Mouse (Mus musculus): ENCODE data around the gene Eif4e2. TPM values are rescaled to one million over a fixed set of nuclear protein-coding genes. Genes with fewer than 3 reads are reported as not detected.

The Eif4e2 gene
- total RNA-seq, 4 experiments from 2014 or later: 69.8 to 78.4 (median 73.4) TPM

DNA sequence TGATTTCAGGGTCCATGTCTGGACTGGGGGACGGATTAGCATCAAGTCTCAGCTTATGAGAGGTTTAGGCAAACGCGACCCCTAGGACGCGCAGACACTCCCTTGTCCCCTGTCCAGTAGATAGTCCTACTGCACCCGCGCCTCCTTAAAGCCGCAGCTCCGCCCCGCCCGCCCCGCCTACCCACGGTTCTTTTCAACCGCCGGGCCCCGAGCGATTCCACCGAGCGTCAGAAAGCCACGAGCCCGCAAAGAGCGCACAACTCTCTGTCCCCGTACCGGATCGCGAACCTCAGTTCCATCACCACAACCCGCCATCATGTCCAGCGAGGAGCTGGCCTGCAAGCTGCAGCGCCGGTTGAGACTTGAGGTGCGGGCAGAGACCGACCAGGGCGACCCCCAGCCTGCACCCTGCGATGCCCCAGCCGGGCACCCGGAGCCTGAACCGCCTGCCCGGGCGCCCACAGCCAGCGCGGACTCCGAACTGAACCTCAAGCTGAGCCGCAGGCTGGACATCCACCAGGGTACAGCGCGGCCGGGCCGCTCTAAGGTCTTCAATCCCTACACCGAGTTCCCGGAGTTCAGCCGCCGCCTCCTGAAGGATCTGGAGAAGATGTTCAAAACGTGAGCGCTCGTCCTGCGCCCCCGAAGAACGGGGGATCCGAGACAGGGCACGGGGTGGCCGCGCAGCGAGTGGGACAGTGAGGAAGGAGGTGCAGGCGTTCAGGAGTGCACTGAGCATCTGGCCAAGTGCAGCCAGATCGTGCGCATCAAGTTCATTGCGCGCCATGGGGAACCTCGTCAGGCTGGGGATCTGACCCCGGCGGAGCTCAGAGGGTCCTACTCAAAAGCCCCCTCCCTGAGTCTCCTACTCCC lies 50.7 kb downstream of the Eif4e2 start, which contains the start of gene Efhd1:
TSS of gene Efhd1 (plus strand) at position 230 of the 873 bp plus-strand sequence.
- peak; percentile 65 for DNase-seq

DNA sequence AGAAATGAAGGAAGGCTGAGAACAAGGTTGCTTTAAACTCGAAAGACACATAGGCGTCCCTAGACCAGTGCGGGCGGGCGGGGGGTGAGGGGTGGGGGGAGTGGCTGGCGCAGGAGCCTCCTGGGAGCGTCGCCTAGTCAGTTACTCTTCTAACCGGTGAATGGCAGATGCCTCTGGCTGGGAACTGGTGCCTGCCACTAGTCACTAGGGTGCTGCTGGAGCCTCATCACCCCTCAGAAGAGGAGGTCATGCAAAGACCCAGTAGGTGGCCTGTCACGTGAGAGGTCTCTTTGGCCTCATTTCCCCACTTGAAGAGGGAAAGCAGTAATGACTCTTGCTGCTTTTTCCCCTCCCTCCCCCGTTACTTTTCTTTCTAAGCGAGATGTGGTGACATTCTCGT lies 51.5 kb downstream of the Eif4e2 start:
- DNase-seq: no peak

DNA sequence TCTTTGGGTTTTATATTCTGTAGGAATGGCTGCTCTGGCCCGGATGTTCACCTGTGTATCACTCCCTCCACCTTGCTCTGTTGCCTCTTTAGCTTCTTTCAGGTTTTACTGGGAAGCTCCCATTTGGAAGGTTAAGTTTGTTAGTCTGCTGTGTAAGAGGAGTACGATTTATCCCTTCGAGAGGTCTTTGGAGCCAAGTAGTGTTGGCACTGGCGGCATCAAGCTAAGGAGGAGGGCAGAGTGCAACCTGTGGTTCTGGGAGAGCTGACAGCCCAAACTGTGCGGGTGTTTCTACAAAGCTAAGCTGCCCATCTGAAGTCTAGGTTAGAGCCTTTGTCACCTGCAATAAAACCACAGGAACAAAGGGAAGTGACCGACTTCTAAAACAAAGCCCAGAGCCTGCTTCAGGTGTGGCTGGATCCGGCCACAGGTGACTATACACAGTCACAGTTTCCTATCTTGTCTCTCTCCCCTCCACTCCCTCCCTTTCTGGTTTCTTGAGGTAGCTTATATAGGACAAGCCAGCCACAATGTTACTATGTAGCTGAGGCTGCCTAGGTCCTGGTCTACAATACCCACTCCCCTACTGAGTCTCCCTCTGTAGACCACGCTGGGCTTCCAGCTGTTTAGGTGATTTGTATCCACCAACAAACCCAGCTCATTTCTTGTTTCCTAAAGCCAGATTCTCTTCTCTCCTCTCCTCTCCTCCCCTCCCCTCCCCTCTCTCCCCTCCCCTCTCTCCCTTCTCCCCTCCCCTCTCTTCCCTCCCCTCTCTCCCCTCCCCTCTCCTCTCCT lies 52.8 kb downstream of the Eif4e2 start:
- no peak for DNase-seq

DNA sequence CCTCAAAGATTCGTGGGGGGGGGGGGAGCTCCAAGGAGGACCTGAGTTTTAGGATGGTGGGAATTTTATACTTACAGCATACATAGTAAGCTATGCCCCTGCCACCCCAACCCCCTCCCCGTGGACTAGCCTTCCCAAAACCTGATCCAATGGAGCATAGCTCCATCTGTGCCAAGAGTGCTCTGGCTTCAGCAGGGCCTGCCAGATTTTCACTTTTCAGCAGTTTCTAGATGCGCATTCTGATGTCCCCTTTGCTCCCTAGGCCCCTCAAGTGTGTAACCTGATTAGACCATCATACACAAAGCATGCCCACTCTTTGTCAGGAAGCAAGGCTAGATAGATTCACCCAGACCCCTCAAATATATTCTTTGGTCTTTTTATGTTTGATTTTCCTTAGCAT lies 56.5 kb downstream of the Eif4e2 start:
- DNase-seq: no peak

DNA sequence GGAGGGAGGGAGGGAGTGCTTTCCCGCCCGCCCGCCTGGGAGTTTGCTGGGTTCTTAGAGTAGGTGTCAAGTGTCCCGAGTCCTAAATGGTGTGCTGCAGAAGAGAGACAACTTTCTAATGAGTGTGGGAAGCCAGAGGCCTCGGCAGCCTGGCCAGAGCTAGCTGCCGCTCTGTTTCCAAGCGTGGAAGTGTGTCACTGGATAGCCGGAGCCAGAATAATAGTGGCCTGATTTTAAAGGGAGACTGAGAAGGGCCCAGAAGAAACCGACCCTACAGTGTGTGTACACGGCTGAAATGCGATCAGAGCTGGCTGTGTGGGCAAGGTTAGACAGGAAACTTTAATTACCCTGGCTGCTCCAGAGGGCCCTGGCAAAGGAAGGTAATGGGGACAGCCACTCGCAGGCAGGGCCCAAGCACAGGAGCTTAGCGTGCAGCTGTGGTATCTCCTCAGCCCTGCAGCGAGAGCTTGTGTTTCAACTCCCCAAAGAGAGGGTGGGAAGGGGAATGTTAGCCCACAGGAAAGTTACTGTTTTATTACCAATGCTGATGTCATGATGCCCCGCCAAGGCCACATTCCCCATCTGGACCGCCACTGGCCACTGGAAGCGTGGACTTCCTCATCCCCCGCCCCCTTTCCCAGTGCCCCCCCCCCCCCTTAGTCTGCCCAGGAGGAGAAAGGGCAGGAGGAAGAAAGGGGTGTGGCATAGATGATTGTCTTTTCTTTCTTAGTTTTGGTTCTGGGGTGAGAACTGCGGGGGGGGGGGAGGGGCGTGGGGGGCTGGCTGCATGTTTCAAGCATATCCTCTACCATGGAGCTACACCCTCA lies 57.1 kb downstream of the Eif4e2 start:
- DNase-seq: no peak

DNA sequence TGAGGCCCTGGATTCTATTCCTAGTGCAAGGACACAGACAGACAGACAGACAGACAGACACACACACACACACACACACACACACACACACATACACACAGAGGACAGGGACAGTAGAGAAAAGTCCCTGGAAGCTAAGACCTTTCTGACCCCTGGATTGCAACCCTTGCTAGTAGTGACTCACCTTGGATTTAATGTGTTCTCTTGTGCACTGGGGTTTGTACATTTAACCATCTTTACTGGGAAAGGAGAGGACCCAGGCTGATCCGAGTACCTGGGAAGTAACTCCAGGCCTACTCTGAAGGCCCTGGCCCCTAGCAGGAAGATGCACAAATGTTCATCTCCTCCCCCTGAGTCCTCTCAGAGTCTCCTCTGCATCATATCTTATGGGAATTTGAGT lies 57.9 kb downstream of the Eif4e2 start:
- no peak for DNase-seq

DNA sequence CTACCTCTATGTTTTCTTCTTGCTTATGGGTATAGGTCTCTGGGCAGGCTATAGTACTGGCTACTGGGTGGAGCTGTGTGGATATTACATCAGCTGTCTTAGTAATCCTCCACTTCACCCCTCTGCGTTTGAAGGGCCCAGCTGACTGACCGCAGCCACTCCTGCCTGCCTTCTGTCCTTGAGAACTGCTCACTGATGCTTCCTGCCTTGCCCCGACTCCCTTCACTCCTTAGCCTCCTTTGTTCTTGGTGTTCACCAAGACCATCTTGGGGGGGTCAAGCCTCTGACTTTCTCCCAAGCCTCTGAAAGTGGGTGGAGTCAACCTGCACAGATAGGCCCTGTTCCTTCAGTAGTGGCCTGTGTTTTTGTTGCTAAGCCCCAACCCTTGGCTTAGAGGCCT lies 58.7 kb downstream of the Eif4e2 start:
- DNase-seq: peak; percentile 66

DNA sequence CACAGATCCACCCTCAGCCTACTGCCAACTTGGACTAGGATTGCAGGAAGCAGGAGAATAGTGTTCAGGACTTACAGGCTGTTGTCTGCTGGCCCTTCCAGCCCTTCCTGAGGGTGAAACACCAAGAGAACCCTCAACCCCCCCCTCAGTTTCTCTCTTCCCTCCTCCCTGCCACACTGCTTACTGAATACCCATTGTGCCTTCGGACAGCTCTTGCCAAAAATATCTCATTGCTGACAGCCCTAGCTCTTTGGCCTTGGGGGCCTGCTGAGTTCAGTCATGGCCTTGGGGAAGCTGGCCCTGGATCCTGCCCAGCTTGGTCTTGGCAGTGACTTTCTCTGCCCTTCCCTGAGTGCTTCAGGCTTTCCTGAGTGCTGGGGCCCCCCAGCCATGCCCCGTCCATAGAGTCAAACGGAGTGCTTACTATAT lies 59.8 kb downstream of the Eif4e2 start:
- DNase-seq: peak; percentile 91

DNA sequence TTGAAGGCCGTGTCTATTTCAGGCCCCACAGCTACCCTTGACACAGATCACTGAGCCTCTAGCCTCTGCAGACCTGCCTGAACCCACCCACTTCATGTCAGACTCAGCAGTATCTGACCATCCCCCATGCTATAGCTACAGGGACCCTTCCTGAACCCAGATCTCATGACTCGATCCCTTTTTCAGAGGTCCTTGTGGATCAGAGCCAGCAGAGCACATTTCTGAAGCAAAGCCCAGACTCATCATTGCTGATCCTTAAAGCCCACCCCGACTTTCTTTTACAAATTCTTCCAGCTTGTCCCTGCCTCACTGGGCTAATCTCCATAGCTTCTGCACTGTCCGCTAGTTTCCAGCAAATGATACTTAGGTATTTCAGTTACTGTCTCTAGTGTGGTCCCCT lies 60.4 kb downstream of the Eif4e2 start:
- no peak for DNase-seq

DNA sequence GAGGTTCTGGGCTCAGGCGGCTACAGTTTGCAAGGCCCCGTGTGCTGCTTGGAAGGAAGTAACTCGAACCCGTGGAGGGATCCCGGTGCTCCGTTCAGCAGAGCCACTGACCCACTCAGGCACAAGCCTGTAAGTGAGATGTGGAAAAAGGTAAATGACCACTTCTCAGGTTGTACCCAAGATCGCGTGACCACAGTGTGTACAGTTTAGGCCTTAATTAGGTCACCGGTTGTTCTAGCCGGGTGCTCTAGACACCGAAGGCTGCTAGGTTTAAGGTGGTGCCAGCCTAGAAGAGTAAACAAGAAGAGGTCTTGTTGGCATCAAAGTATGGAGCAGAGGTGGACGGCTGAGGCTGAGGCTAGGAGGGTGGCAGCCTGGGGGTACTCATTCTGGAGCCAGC lies 61.4 kb downstream of the Eif4e2 start:
- DNase-seq: no peak

DNA sequence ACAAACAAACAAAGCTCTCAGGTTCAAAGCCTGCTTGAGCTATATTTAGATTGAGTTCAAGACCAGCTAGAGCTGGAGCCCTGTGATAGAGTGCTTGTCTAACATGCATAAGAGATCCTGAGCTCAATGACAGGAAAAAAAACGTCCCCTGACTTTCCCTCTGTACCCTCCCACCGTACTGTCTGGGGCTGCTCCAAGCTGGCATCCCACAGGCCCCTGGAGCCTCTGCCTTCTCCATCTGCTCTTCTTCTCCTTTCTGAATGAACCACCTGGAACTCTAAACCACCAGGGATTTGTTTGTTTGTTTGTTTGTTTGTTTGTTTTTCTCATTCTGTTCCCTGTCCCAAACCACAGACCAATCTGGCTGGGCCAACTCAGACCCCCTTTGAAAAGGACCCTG lies 62.3 kb downstream of the Eif4e2 start:
- DNase-seq: no peak

DNA sequence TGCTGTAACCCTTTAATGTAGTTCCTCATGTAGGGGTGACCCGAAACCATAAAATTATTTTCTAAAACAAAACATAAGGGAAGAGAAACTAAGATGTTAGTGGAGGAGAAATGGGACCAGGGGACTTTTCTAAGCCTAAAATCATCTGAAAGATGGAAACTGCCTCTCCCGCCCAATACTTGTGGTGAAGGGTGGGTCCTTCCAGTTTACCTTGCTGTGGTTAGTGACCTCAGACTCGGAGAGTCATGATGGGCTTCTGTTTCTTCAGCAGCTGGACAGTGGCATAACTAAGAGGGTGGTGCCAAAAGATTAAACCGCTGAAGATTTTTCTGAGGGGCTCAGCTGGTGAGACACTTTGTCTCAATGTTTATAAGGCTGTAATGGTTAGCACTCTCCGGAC lies 66.6 kb downstream of the Eif4e2 start:
- DNase-seq: no peak

DNA sequence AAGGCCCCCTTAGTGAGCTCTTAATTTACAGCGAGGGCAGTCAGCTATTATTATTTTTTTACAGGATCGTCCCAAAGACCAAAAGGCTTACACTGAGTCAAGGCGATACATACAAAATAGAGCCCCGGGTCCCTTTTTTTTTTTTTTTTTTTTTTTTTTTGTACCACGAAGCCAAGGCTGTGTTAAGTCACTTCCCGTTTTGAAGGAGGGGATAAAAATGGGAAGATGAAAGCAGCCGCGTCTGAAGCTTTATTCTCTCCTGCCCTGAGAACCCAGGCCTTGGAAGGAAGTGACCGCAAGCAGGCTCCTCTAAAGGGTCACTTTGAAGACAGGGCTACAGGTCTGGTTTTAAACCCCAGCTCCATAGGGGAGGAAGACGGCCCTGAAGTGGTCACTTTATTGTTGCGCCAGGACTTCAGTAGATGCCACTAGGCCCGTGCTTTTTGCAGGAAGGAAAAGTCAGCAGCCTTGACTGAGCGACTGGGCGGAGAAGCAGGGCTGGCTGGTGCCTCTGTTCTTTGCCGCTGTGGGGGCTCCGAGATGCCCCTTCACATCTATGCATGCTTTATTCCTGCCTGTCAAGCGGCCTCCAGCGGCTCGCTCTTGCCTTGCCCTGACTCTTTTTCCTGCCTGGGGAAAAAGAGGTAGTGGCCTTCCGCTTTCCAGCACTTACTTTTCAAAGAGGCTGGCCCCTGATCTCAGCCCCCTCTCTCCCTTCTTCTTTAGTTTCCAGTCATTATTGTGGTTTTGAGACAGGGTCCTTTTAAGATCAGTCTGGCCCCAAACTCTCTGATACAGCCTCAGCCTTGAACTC lies 68.1 kb downstream of the Eif4e2 start:
- DNase-seq: no peak

DNA sequence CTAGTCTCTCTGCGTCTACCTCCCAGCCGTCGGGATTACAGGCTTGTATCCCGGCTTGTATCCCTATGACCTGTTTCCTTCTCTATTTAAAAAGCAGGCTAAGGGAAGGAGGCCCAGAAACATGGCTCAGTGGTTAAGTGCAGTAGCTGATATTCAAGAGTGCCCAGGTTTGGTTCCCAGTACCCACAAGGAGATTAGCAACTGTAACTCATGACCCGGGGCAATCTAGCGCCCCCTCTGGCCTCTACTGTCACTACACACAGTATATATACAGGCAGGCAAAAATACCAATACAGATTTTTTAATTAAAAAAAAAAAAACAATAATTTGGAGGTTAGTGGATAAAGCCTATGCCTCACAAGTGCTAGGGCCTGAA lies 68.7 kb downstream of the Eif4e2 start:
- DNase-seq: no peak

DNA sequence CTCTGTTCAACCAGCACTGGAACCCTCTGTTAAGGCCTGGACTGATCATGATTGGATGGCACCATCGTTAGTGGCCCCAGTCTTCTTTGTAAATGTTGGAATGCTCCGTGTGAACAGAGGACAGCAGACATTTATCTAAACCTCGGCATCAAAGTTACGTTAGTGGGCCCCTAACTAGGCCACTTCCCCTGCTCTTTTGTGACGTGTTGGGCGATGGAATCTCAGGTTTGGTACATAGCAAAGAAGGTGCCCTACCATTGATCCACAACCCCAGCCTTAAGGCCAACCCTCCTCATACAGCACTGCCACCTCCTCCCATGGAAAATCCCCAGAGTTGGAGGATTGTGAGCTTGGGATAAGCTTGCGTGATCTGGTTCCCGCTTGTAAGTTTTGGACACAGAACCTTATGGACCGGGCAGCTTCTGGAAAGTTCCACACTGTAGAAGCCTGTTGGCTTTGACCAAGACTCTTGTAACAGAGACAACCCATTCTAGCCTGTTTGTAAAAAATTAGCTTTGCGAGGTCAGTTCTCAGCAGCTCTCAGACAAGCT lies 69.8 kb downstream of the Eif4e2 start:
- DNase-seq: no peak

DNA sequence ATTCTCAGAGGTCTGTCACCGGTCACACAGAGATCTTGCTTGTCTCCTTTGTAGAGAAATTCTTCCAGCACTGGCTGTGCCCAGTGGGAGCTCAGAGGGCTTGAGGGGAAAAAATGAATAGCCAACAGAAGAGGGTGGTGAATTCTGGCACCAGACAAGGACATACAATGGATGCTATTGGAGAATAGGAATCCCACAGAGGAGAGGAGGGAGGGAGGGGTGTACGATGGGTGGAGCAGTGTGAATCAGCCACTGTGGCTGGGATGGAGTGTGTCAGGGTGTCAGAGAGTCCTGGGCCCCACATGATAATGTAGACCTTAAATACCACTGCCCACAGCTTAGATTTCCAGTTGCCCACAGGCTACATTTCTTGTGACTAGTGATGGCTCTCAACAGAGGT lies 73.4 kb downstream of the Eif4e2 start:
- DNase-seq: no peak

Other genes starting within 250 kb of the Eif4e2 start
- not detected for gene Alppl2, start 124.0 kb upstream of the Eif4e2 start, total RNA-seq (2022)
- gene Alpi, start 112.3 kb upstream of the Eif4e2 start, total RNA-seq (2022): not detected
- not detected for gene Akp3, start 88.9 kb upstream of the Eif4e2 start, total RNA-seq (2022)
- 10 to 100 TPM in 1 of 4 experiments, 1 to 10 TPM in 1, under 1 TPM in 2; 0.44 to 10.2 (median 4.1) TPM for gene Ecel1, start 57.4 kb upstream of the Eif4e2 start, total RNA-seq (2022)
- not detected for gene Prss56, start 30.6 kb upstream of the Eif4e2 start, total RNA-seq (2022)
- gene Chrnd, start 23.3 kb upstream of the Eif4e2 start, total RNA-seq (2022): not detected
- not detected for gene Chrng, start 9.3 kb upstream of the Eif4e2 start, total RNA-seq (2022)
- 100 to 1,000 TPM; 293 to 561 (median 377) TPM for gene Efhd1, start 50.4 kb downstream of the Eif4e2 start, total RNA-seq (2022)
- gene Gigyf2, start 113.1 kb downstream of the Eif4e2 start, total RNA-seq (2022): 100 to 1,000 TPM in 2 of 4 experiments, 10 to 100 TPM in 2; 87.7 to 132 (median 106) TPM
- gene Kcnj13, start 180.8 kb downstream of the Eif4e2 start, total RNA-seq (2022): under 1 TPM in 1 of 4 experiments, not detected in 3; 0.38 TPM

Data from adrenal gland, adult 8-10 months (tissue).